Mouse (Mus musculus) cerebellum, adult (tissue): ENCODE results near the gene Gm40460.
"Not testable (repeated sequence)": the region's sequence is repeated elsewhere in the genome, so short reads cannot be mapped to it uniquely, and the experiment has no call there.

Experiments
- ATAC-seq: cut with Nextera tagmentation; 2 replicates; pipeline ENCODE4 v1.9.2; 2017; ENCODE audit warnings: mild to moderate bottlenecking, moderate library complexity, mixed read lengths; ENCODE audit not compliant: insufficient number of reproducible peaks, low FRiP score, low TSS enrichment

The Gm40460 gene

GRCm38 (mm10) chr7:142240978-142241377 is at the start of gene Gm40460:
TSS of gene Gm40460 (minus strand) at chr7:142241078.
- no peak for ATAC-seq

DNA sequence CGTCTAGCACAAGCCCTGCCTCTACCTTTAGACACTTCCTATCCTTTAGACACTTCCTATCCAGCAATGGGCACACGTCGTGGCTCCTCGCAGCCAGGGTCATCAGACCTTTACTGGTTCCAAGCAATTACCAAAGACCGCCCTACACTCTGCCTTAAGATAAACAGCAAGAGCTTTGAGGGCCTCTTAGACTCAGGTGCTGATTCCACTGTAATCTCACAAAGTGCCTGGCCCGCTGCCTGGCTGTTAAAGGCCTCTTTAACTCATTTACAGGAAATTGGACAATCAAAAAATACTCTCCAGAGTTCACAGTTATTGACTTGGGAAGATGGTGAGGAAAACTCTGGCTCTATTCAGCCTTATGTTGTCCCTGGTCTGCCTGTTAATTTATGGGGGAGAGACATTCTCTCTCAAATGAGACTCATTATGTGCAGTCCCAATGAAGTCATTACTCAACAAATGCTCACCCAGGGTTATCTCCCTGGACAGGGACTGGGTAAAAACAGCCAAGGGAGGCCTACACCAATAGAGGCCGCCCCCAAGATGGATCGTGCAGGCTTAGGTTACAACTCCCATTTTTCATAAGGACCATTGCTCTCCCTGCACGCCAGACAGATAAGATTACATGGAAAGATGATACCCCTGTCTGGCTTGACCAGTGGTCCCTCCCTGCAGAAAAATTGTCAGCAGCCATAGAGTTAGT is 45.2 kb upstream of the Gm40460 start:
- not testable (repeated sequence) for ATAC-seq

DNA sequence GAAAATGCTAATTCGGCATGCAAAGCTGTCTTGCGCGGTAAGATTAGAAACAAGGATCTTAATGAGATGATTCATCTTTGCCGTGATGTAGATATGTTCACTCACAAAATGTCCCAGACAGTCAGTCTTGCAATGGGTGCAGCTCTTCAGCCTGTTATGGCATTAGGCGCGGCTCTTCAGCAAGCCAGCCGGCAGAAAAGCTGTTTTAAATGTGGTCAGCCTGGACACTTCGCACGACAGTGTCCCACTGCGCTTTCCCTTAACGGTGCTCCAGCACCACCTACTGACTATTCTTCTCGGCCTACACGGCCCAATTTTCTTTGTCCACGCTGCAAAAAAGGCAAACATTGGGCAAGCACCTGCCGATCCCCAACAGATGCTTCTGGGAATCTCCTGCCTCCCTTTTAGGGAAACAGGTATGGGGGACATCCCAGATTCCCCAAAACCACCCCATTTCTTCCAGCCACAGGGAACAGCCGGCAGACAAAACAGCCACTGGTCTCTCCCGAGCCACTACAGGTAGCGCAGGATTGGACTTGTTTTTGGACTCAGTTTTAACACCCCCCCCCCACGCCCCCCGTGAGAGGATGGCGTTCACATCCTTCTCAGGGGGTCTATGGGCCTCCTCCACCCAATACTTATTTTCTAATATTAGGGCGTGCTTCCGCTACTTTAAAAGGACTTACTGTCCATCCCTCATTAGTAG is 44.4 kb upstream of the Gm40460 start:
- peak; percentile 72; the same call in 1 of the 2 replicates for ATAC-seq

GRCm38 (mm10) chr7:142284615-142285080 is 43.8 kb upstream of the Gm40460 start:
- peak; percentile 83; the same call in 1 of the 2 replicates for ATAC-seq

GRCm38 (mm10) chr7:142284023-142284591 is 43.2 kb upstream of the Gm40460 start:
- ATAC-seq = peak; percentile 37; the same call in 1 of the 2 replicates

GRCm38 (mm10) chr7:142282847-142283246 is 42.0 kb upstream of the Gm40460 start:
- not testable (repeated sequence) for ATAC-seq

DNA sequence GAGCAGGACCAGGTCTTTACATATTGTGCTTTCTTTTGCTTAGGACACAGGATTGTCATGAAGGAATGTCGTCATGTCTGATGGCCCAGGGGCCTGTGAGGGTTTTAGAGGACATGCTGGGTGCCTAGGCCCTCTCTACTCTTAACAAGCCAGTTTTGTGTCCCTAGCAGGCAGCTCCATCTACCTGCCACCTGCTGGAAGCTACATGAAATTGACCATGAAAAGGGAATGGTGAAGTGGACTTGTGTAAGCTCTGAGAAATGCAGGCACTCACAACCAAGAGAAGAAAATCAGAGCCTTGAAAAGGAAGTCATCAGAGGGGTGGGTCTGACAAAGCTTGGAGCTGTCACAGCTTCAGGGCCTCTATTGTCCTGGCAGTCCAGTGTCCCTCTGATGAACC is 38.4 kb upstream of the Gm40460 start:
- not testable (repeated sequence) for ATAC-seq

DNA sequence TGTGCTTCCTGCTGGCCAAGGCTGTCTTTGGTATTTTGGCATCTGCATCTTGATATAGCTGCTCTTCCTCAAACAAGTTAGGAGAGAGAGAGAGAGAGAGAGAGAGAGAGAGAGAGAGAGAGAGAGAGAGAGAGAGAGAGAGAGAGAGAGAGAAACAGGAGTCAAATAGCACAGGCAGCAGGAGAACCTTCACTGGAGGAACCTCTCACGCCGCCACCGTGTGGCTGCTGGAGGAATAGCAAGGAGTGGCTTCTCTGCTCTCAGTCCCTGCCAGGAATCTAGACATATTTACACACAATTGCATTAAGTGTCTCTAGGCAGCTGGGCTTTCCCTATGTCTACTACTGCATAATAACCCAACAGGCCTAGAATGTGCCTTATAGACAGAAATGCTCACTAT is 37.3 kb upstream of the Gm40460 start:
- peak; percentile 58; the same call in 1 of the 2 replicates for ATAC-seq

- not testable (repeated sequence) for ATAC-seq
Observed at GRCm38 (mm10) chr7:142274263-142274662, 33.4 kb upstream of the Gm40460 start, which contains the start of gene Gm4559. TSS of gene Gm4559 (minus strand) at chr7:142274363.

GRCm38 (mm10) chr7:142258254-142258653 is 17.4 kb upstream of the Gm40460 start, which contains the start of gene Gm2431:
TSS of gene Gm2431 (minus strand) at chr7:142258354.
- ATAC-seq = not testable (repeated sequence)

DNA sequence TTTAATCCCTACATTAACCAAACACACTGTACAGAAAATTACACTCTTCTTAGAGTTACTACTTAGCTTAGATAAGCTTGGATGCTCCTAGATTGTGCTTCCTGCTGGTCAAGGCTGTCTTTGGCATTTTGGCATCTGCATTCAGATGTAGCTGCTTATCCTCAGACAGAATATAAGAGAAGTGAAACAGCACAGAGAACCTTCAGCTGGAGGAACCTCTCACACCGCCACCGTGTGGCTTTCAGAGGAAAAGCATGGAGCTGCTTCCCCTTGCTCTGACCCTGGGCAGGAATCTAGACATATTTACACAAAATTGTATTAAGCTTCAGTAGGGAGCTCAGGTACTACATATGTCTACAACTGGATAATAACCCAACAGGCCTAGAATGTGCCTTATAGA is 14.6 kb upstream of the Gm40460 start:
- ATAC-seq = peak; percentile 26; the same call in 1 of the 2 replicates

- ATAC-seq = no peak
Observed at GRCm38 (mm10) chr7:142249824-142250223, 8.9 kb upstream of the Gm40460 start.

DNA sequence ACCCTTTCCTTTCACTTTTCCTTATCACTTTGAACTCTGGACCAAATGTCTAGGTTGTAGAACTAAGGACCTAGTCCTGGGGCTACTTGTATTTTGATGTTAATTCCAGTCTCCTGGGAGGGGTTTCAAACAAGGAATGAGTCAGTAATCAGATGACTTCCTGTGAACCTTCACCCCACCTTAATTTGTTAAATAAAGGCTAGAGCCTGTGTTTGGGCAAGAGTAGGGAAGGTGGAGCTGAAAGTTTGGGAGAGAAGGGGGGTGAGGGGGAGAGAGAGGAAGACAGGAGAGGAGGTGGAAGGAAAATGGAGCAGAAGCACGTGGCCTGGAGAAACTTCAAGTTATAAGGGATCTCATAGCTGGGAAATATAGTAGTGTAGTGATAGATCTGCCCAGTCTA is 9.3 kb downstream of the Gm40460 start:
- ATAC-seq = no peak

GRCm38 (mm10) chr7:142229871-142230270 is 11.0 kb downstream of the Gm40460 start, which contains the start of gene Krtap5-5:
TSS of gene Krtap5-5 (minus strand) at chr7:142229971.
- not testable (repeated sequence) for ATAC-seq

- no peak for ATAC-seq
Observed at GRCm38 (mm10) chr7:142224518-142224917, 16.4 kb downstream of the Gm40460 start.

DNA sequence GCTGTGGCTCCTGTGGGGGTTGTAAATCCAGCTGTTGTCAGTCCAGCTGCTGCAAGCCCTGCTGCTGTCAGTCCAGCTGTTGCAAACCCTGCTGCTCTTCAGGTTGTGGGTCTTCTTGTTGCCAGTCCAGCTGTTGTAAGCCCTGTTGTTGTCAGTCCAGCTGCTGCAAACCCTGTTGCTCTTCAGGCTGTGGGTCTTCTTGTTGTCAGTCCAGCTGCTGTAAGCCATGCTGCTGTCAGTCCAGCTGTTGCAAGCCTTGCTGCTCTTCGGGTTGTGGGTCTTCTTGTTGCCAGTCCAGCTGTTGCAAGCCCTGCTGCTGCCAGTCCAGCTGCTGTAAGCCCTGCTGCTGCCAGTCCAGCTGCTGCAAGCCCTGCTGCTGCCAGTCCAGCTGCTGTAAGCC is 28.7 kb downstream of the Gm40460 start:
- ATAC-seq = not testable (repeated sequence)

GRCm38 (mm10) chr7:142211559-142211958 is 29.3 kb downstream of the Gm40460 start, which contains the start of gene Gm7579:
TSS of gene Gm7579 (plus strand) at chr7:142211859.
- ATAC-seq = no peak

DNA sequence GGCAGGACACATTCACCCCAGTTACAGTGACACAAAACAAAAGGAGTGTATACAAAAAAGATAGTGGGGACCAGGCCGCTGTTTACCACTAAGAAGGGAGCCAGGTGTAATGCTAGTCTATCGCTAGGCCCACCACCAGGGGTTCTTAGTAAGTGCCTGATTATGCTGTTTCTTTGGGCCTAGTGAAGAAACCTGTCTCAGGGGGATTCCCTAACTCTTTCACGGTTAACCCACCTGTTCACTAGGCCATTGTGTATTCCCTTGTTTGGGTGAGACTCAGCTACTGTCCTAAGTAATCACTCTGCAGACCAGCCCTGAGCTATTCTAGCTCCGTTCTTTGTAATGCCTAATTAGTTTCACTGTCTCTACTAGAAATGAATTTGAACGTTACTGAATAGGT is 34.0 kb downstream of the Gm40460 start:
- ATAC-seq = not testable (repeated sequence)

- no peak for ATAC-seq
Observed at GRCm38 (mm10) chr7:142205488-142205887, 35.4 kb downstream of the Gm40460 start.

- ATAC-seq = no peak
Observed at GRCm38 (mm10) chr7:142201064-142201463, 39.8 kb downstream of the Gm40460 start, which contains the start of gene Krtap5-3. TSS of gene Krtap5-3 (plus strand) at chr7:142201364.

GRCm38 (mm10) chr7:142198748-142199147 is 42.1 kb downstream of the Gm40460 start:
- no peak for ATAC-seq
